Mouse (Mus musculus) hindbrain, embryonic 11.5 days (tissue): ENCODE measurements around the gene Gtf2ird1. TPM values are rescaled to one million over a fixed set of nuclear protein-coding genes. Genes with fewer than 3 reads are reported as not detected.
"Not testable (repeated sequence)": the region's sequence is repeated elsewhere in the genome, so short reads cannot be mapped to it uniquely, and the experiment has no call there.

Experiments used
- ATAC-seq: fragments of 200-750 bp; cut with Nextera tagmentation; 2 replicates; pipeline ENCODE4 v1.8.0; 2017; ENCODE audit warnings: mild to moderate bottlenecking, moderate TSS enrichment, moderate library complexity; ENCODE audit not compliant: low FRiP score
- DNase-seq: peaks from one replicate; pipeline ENCODE4 v3.0.0-alpha.2; 2015; ENCODE audit warnings: low spot score
- H3K27ac ChIP-seq: fragments of 300-500 bp; sonication (generic); 2 replicates; pipeline ENCODE4 v1.5.1; 2014; ENCODE audit warnings: mild to moderate bottlenecking, low read depth, low read length
- H3K27me3 ChIP-seq: fragments of 300-500 bp; sonication (generic); 2 replicates; pipeline ENCODE4 v1.6.1; 2014; ENCODE audit warnings: mild to moderate bottlenecking, low read length, moderate library complexity, mixed read lengths; ENCODE audit not compliant: control insufficient read depth, insufficient read depth
- H3K36me3 ChIP-seq: fragments of 300-500 bp; sonication (generic); 2 replicates; pipeline ENCODE4 v1.6.1; 2014; ENCODE audit warnings: mild to moderate bottlenecking, low read length, moderate library complexity, mixed read lengths; ENCODE audit not compliant: control insufficient read depth, insufficient read depth
- H3K4me1 ChIP-seq: fragments of 300-500 bp; sonication (generic); replicated peaks from 2 replicates; pipeline ENCODE4 v1.6.1; 2014; ENCODE audit warnings: low read length, mixed read lengths; ENCODE audit not compliant: control insufficient read depth, insufficient read depth
- H3K4me2 ChIP-seq: fragments of 300-500 bp; sonication (generic); replicated peaks from 2 replicates; pipeline ENCODE4 v1.6.1; 2014; ENCODE audit warnings: mild to moderate bottlenecking, low read depth, low read length
- H3K4me3 ChIP-seq: fragments of 300-500 bp; sonication (generic); 2 replicates; pipeline ENCODE4 v1.5.1; 2014; ENCODE audit warnings: low read depth, low read length
- H3K9ac ChIP-seq: fragments of 300-500 bp; sonication (generic); 2 replicates; pipeline ENCODE4 v1.6.1; 2014; ENCODE audit warnings: low read depth, low read length
- H3K9me3 ChIP-seq: fragments of 300-500 bp; sonication (generic); 2 replicates; pipeline ENCODE4 v1.6.1; 2016; ENCODE audit warnings: low read length; ENCODE audit not compliant: control insufficient read depth
- WGBS: fragments of 180-500 bp; shearing (Covaris S2); extraction: QIAGEN DNeasy Blood & Tissue Kit; methylation state at CpG from one replicate; pipeline ENCODE4 v1.1.7; 2014; 5-methylcytosine and 5-hydroxymethylcytosine counted together
- polyA plus RNA-seq: library from polyadenylated mRNA; unstranded; fragments of >200 nt; fragmentation: Nextera tagmentation; extraction: Ambion mirVana; gene quantifications from 2 replicates; pipeline ENCODE4 v1.2.1, GENCODE M21; 2014

Gene Gtf2ird1
- polyA plus RNA-seq, 1 experiment from 2014 or later: 69.3 TPM

DNA sequence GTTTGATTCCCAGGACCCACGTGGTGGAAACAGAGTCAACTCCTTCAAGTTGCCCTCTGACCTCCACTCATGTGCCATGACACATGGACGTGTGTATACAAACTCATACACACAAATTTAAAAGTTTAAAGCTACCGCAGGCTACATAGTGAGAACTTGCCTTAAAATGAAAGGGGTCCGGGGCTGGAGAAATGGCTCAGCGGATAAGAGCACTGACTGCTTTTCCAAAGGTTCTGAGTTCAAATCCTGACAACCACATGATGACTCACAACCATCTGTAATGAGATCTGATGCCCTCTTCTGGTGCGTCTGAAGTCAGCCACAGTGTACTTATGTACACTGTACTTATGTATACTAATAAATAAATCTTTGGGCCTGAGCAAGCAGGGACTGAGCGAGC, 2.6 kb upstream of the Gtf2ird1 start:
- Histone ChIP-seq H3K4me2 (no peak overlapping the region), H3K9me3 (no peaks in the 10 kb centered on the region), H3K4me1 (0 out of 2 replicates have a peak, but pooled peaks cover 2% of the 10 kb centered on the region), H3K9ac (no peak overlapping the region), H3K27me3 (no peaks in the 10 kb centered on the region), H3K36me3 (no peaks in the 10 kb centered on the region), H3K27ac (no peak overlapping the region), H3K4me3 (no peak overlapping the region)
- DNase-seq (no peak), ATAC-seq (no peak)
- WGBS: 94% methylated on average over 7 of the region's 7 CpGs

GRCm38 (mm10) chr5:134458416-134458815, 1.9 kb upstream of the Gtf2ird1 start:
- Histone ChIP-seq H3K4me1 (0 out of 2 replicates have a peak, but pooled peaks cover 2% of the 10 kb centered on the region), H3K9me3 (no peaks in the 10 kb centered on the region), H3K36me3 (no peaks in the 10 kb centered on the region), H3K27ac (no peak overlapping the region), H3K9ac (no peak overlapping the region), H3K27me3 (no peaks in the 10 kb centered on the region), H3K4me3 (no peak overlapping the region), H3K4me2 (no peak overlapping the region)
- ATAC-seq: no peak
- WGBS: 94% methylated on average over 3 of the region's 3 CpGs
- no peak for DNase-seq

DNA sequence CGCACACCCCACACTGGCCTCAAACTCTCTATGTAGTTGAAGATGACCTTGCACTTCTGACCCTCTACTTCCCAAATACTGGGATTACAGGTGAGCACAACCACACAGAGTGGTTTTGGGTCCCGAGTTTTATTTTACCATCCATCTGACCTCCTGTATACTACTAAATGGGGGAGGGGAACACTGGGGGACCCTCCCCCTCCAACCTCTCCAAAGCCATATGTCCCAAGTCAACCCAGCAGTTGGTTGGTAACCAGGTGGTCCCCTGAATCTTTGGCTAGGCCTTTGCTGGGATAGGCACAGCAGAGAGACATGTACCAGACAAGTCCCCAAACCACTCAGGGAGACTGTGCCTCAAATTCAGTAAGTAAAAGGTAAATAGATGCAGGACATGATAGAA, 855 bp upstream of the Gtf2ird1 start:
- no peak overlapping the region for H3K4me2 ChIP-seq
- no peak overlapping the region for H3K9ac ChIP-seq
- H3K36me3 ChIP-seq: no peaks in the 10 kb centered on the region
- H3K27me3 ChIP-seq: no peaks in the 10 kb centered on the region
- ATAC-seq: no peak
- no peak overlapping the region for H3K27ac ChIP-seq
- 92% methylated on average over 2 of the region's 2 CpGs for WGBS
- 0 out of 2 replicates have a peak, but pooled peaks cover under 1% of the 10 kb centered on the region for H3K9me3 ChIP-seq
- no peak overlapping the region for H3K4me3 ChIP-seq
- 0 out of 2 replicates have a peak, but pooled peaks cover 2% of the 10 kb centered on the region for H3K4me1 ChIP-seq
- no peak for DNase-seq

GRCm38 (mm10) chr5:134455914-134456423, 547 bp downstream of the Gtf2ird1 start:
- WGBS: 2% methylated on average over 12 of the region's 17 CpGs
- ATAC-seq: peak; percentile 75

GRCm38 (mm10) chr5:134455186-134455895, 1.2 kb downstream of the Gtf2ird1 start:
- peak overlapping the region; percentile 72 for H3K4me2 ChIP-seq
- peak overlapping the region; percentile 84 for H3K27ac ChIP-seq
- peak overlapping the region; percentile 92 for H3K9ac ChIP-seq
- H3K4me3 ChIP-seq: peak overlapping the region; percentile 74
- 0 out of 2 replicates have a peak, but pooled peaks cover 2% of the 10 kb centered on the region for H3K4me1 ChIP-seq
- peaks cover 7% of the 10 kb centered on the region for H3K36me3 ChIP-seq
- peaks cover 3% of the 10 kb centered on the region; the same call in 1 of the 2 replicates for H3K9me3 ChIP-seq
- peak; percentile 36; the same call in 1 of the 2 replicates for ATAC-seq
- peak; percentile 74 for DNase-seq
- H3K27me3 ChIP-seq: no peaks in the 10 kb centered on the region
- WGBS: 1% methylated on average over 21 of the region's 21 CpGs

More at GRCm38 (mm10) chr5:134455914-134456423, 547 bp downstream of the Gtf2ird1 start:
- Histone ChIP-seq H3K36me3 (peaks cover 7% of the 10 kb centered on the region), H3K27ac (peak overlapping the region; percentile 84), H3K9ac (peak overlapping the region; percentile 92), H3K4me2 (peak overlapping the region; percentile 72), H3K4me1 (0 out of 2 replicates have a peak, but pooled peaks cover 2% of the 10 kb centered on the region), H3K27me3 (no peaks in the 10 kb centered on the region), H3K9me3 (peaks cover 3% of the 10 kb centered on the region; the same call in 1 of the 2 replicates), H3K4me3 (peak overlapping the region; percentile 74)
- peak; percentile 79 for DNase-seq

- ATAC-seq (no peak), DNase-seq (peak; percentile 17)
- H3K4me2 ChIP-seq: peak overlapping the region; percentile 72
- peaks cover 3% of the 10 kb centered on the region; the same call in 1 of the 2 replicates for H3K9me3 ChIP-seq
- H3K36me3 ChIP-seq: peaks cover 7% of the 10 kb centered on the region
- 53% methylated on average over 9 of the region's 9 CpGs for WGBS
- no peak overlapping the region for H3K9ac ChIP-seq
- H3K27ac ChIP-seq: no peak overlapping the region
- no peak overlapping the region for H3K4me3 ChIP-seq
- H3K27me3 ChIP-seq: no peaks in the 10 kb centered on the region
- H3K4me1 ChIP-seq: 0 out of 2 replicates have a peak, but pooled peaks cover 2% of the 10 kb centered on the region
These were observed 2.1 kb downstream of the Gtf2ird1 start for GRCm38 (mm10) chr5:134454421-134454820.

DNA sequence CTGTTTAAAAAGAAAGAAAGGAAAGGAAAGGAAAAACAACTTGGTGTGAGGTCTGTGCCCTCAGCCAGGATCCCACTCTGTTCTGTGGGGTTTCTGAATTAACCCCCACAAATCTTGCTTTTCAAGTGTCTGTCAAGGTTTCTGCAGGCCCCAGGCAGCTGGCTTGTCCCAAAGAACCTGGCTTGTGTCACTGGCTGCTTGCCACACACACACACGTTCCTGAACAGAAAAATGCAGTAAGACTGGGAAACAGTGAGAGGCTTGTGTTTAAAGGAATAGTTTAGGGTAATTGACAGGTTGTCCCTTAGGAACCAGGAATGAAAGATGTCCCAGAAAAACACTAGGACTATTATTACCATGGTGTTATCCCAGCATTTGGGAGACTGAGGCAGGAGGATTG, 2.9 kb downstream of the Gtf2ird1 start:
- Histone ChIP-seq H3K27ac (no peak overlapping the region), H3K4me2 (no peak overlapping the region), H3K9me3 (peaks cover 3% of the 10 kb centered on the region; the same call in 1 of the 2 replicates), H3K36me3 (peaks cover 7% of the 10 kb centered on the region), H3K4me1 (0 out of 2 replicates have a peak, but pooled peaks cover 2% of the 10 kb centered on the region), H3K9ac (no peak overlapping the region), H3K4me3 (no peak overlapping the region), H3K27me3 (no peaks in the 10 kb centered on the region)
- 55% methylated on average over 1 of the region's 1 CpGs for WGBS
- no peak for ATAC-seq
- no peak for DNase-seq

DNA sequence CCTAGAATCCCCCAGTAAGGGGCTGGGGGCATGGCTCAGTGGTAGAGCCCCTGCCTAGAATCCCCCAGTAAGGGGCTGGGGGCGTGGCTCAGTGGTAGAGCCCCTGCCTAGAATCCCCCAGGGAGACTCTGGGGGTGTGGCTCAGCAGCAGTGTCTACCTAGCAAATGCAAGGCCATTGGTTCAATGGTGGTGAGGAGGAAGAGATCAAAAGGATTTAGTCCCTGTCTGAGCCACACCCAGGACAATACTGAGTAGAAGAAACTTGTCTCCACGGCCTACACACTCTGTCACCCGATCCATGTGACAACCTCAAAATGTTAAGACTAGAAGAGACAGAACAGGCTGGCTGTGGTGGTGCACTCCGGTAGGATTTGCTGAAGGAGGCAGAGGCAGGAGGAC, 9.8 kb downstream of the Gtf2ird1 start:
- DNase-seq, H3K9me3 ChIP-seq, H3K4me1 ChIP-seq, ATAC-seq, H3K27ac ChIP-seq, H3K27me3 ChIP-seq, H3K9ac ChIP-seq, H3K4me2 ChIP-seq, H3K36me3 ChIP-seq, H3K4me3 ChIP-seq: not testable (repeated sequence)
- WGBS: 94% methylated on average over 4 of the region's 4 CpGs
